Mouse (Mus musculus) ES-Bruce4 (cell line): ENCODE measurements around the gene Caln1.

ENCODE experiments used
- CTCF ChIP-seq: IDR thresholded peaks from one replicate; pipeline ENCODE4 v1.8.1; 2011; ENCODE audit warnings: low read depth, low read length
- POLR2A ChIP-seq: IDR thresholded peaks from one replicate; pipeline ENCODE4 v1.8.1; 2011; ENCODE audit warnings: low read length; ENCODE audit not compliant: insufficient read depth

DNA sequence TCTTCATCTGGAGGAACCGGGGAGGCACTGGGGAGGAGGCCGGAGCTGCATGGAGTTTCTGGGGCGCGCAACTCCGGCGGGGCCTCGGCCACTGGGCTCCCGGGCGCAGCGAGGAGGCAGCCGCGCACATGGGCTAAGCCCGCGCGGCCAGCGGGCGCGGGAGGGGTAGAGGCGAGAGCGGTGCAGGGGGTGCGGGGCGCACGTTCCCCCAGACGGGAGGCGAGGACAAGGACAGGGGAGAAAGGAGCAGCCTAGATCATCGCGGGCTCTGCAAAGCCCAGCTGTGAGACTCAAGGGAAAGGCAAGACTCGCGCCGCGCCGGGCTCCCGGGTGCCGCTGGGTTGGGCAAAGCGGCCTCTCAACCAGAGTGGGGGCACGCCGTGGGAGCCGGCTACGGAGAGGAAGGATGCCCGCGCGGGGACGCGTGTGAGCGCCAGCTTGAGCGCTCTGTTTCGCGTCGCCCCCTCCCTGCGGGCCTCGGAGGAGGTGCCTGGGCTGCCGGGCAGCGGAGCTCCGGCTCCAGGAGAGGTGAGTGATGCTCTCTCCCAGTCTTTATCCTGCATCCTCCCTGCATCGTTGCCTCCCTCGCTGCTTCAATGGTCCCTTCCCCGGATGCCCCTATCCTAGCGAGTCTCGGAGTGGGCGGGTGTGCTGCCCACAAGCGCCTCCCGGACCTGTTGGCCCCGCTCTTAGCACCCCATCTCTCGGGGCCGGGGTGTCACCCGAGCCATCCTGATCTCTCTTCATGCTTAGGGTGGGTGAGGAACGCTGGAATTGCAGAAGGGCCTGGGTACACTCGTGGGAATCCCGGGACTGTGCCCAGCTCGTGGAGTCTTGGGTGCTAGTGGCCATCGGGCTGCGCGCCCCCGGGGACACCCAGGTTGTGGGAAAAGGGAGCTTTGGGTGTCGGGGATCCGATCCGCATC, 79.9 kb downstream of the Caln1 start:
- TF ChIP-seq POLR2A (no peak), CTCF (no peak)
